ENCODE assay signal across 10 mouse cellular contexts in genomic region chr1:42260033-42260925, GRCm38 (mm10).
DNase-seq lines count a peak whose midpoint lies in the region; ATAC-seq and TF ChIP-seq lines count a peak whose summit lies in the region.
"Had no signal": no experiment of that assay in that cellular context is flagged by ENCODE, and none has a peak within 500 bp of the region (broad histone marks: within the 10 kb centered on the region; RNA-seq: fewer than 3 reads in every experiment).

No protein-coding gene starts in this region.

- no peaks in the 10 kb centered on the region for H3K36me3 ChIP-seq in forebrain, postnatal 0 days (ENCODE audit: insufficient read depth)
- H3K36me3 ChIP-seq in midbrain, embryonic 11.5 days (ENCODE audit: control insufficient read depth, insufficient read depth, low read length): no peaks in the 10 kb centered on the region
- H3K36me3 ChIP-seq in heart, embryonic 12.5 days: no peaks in the 10 kb centered on the region

- peak overlapping the region; percentile 91 for H3K27ac ChIP-seq in forebrain, postnatal 0 days (ENCODE audit: low read depth, low read length)
- peak overlapping the region; percentile 93 for H3K27ac ChIP-seq in midbrain, embryonic 11.5 days (ENCODE audit: low read depth, low read length)
- H3K27ac ChIP-seq in heart, embryonic 12.5 days (ENCODE audit: poor library complexity, severe bottlenecking): no peak overlapping the region

- H3K4me1 ChIP-seq in forebrain, postnatal 0 days (ENCODE audit: insufficient read depth): peaks cover 36% of the 10 kb centered on the region
- H3K4me1 ChIP-seq in midbrain, embryonic 11.5 days (ENCODE audit: control insufficient read depth, insufficient read depth, low read length): peaks cover 50% of the 10 kb centered on the region
- H3K4me1 ChIP-seq in heart, embryonic 12.5 days (replicated peaks): peaks cover 12% of the 10 kb centered on the region

- WGBS in forebrain, postnatal 0 days: 17% methylated on average over 9 of the region's 9 CpGs
- WGBS in midbrain, embryonic 11.5 days: 62% methylated on average over 9 of the region's 9 CpGs
- WGBS in heart, embryonic 12.5 days: 71% methylated on average over 9 of the region's 9 CpGs

- no peak for TF ChIP-seq CTCF in forebrain, postnatal 0 days (IDR thresholded peaks at IDR 0.05; ENCODE audit: low read depth)

- H3K4me2 ChIP-seq in forebrain, postnatal 0 days (ENCODE audit: low read depth): peak overlapping the region; percentile 44
- peak overlapping the region; percentile 12 for H3K4me2 ChIP-seq in midbrain, embryonic 11.5 days
- H3K4me2 ChIP-seq in heart, embryonic 12.5 days: no peak overlapping the region

- H3K9me3 ChIP-seq in forebrain, postnatal 0 days (ENCODE audit: low read length): no peaks in the 10 kb centered on the region
- H3K9me3 ChIP-seq in midbrain, embryonic 11.5 days (ENCODE audit: control insufficient read depth, low read length): no peaks in the 10 kb centered on the region
- H3K9me3 ChIP-seq in heart, embryonic 12.5 days (replicated peaks): no peaks in the 10 kb centered on the region

- no peaks in the 10 kb centered on the region for H3K27me3 ChIP-seq in forebrain, postnatal 0 days (ENCODE audit: insufficient read depth, low read length)
- no peaks in the 10 kb centered on the region for H3K27me3 ChIP-seq in midbrain, embryonic 11.5 days (ENCODE audit: control insufficient read depth, insufficient read depth, low read length)
- no peaks in the 10 kb centered on the region for H3K27me3 ChIP-seq in heart, embryonic 12.5 days (replicated peaks)

- peak overlapping the region; percentile 20 for H3K4me3 ChIP-seq in forebrain, postnatal 0 days (ENCODE audit: low read depth, low read length)
- peak overlapping the region; percentile 7; the same call in 1 of the 2 replicates for H3K4me3 ChIP-seq in midbrain, embryonic 11.5 days (ENCODE audit: low read depth, low read length)
- no peak overlapping the region for H3K4me3 ChIP-seq in heart, embryonic 12.5 days

- DNase-seq in right cerebral cortex, adult 2 months (ENCODE audit: low spot score in 2 of 2): peak; percentile 10 to 22
- DNase-seq in right cerebral cortex, postnatal 4 days: no peak
- peak; percentile 68 for DNase-seq in forebrain, postnatal 0 days
- no peak for DNase-seq in midbrain, embryonic 11.5 days (ENCODE audit: low spot score, missing footprints)
- peak; percentile 51 for DNase-seq in retina, postnatal 1 day
- DNase-seq: adrenal gland, adult 8-10 months; kidney, adult 2 months had no signal

- peak overlapping the region; percentile 47 for H3K9ac ChIP-seq in forebrain, postnatal 0 days
- H3K9ac ChIP-seq in midbrain, embryonic 11.5 days (ENCODE audit: low read length): peak overlapping the region; percentile 55
- H3K9ac ChIP-seq in heart, embryonic 12.5 days: no peak overlapping the region

- no peak for ATAC-seq in forebrain, postnatal 0 days
- ATAC-seq in midbrain, embryonic 11.5 days (ENCODE audit: low FRiP score): no peak
- no peak for ATAC-seq in megakaryocyte-erythroid progenitor cell, adult 5-6 weeks (replicated peaks; ENCODE audit: low FRiP score, low TSS enrichment, poor library complexity, severe bottlenecking)
- ATAC-seq in heart, embryonic 12.5 days (ENCODE audit: insufficient number of reproducible peaks, low FRiP score): no peak
- ATAC-seq in cerebellum, adult (ENCODE audit: insufficient number of reproducible peaks, low FRiP score, low TSS enrichment): no peak

Comparison
In these comparisons a context has a peak if more than half of its experiments do, and no peak if none do; other contexts are left out.
1. DNase-seq: peak in right cerebral cortex, adult 2 months (2 of 2), forebrain, postnatal 0 days (single experiment) and retina, postnatal 1 day (single experiment); none in right cerebral cortex, postnatal 4 days (single experiment) and midbrain, embryonic 11.5 days (single experiment).